Mouse (Mus musculus): Measurements from ENCODE around the gene Pank1. TPM values are rescaled to one million over a fixed set of nuclear protein-coding genes. Genes with fewer than 3 reads are reported as not detected.

Pank1 gene
- polyA plus RNA-seq, 1 experiment from 2014 or later: 5.7 TPM

- ATAC-seq (ENCODE audit: insufficient read depth, low FRiP score): no peak
- Histone ChIP-seq H3K9me3 (replicated peaks; ENCODE audit: control insufficient read depth, low read length) (no peaks in the 10 kb centered on the region), H3K9ac (ENCODE audit: low read length) (no peak overlapping the region), H3K27me3 (ENCODE audit: control insufficient read depth, insufficient read depth, low read length) (no peaks in the 10 kb centered on the region), H3K27ac (ENCODE audit: low read length) (no peak overlapping the region), H3K36me3 (ENCODE audit: control insufficient read depth, insufficient read depth, low read length) (no peaks in the 10 kb centered on the region), H3K4me3 (replicated peaks; ENCODE audit: low read length) (no peak overlapping the region), H3K4me2 (ENCODE audit: low read depth, low read length) (no peak overlapping the region), H3K4me1 (ENCODE audit: control insufficient read depth, insufficient read depth, low read length) (no peaks in the 10 kb centered on the region)
- WGBS: 90% methylated on average over 7 of the region's 7 CpGs
Observed at GRCm38 (mm10) chr19:34905424-34905823, 26.2 kb upstream of the Pank1 start.

DNA sequence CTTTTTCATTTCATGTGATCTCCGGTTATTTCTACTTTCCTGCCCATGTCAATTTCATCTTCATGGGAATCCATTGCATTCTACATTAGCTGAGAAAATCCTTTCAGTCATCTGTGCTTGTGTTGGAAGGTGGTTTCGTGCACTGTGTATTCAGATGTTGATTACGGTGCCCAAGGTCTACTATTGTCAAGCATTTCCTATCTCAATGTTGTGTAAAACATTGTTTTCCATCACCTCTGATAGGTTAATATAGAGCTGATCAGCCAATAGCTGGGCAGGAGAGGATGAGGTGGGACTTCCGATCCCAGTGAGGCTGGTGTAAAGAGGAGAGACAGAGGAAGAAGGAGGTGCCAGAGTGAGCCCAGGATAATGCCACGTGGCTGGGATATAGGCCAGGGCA, 24.8 kb upstream of the Pank1 start:
- H3K4me2 ChIP-seq (ENCODE audit: low read depth, low read length): no peak overlapping the region
- no peaks in the 10 kb centered on the region for H3K27me3 ChIP-seq (ENCODE audit: control insufficient read depth, insufficient read depth, low read length)
- no peak overlapping the region for H3K27ac ChIP-seq (ENCODE audit: low read length)
- no peaks in the 10 kb centered on the region for H3K36me3 ChIP-seq (ENCODE audit: control insufficient read depth, insufficient read depth, low read length)
- H3K9ac ChIP-seq (ENCODE audit: low read length): no peak overlapping the region
- ATAC-seq (ENCODE audit: insufficient read depth, low FRiP score): no peak
- WGBS: 81% methylated on average over 5 of the region's 5 CpGs
- H3K4me1 ChIP-seq (ENCODE audit: control insufficient read depth, insufficient read depth, low read length): no peaks in the 10 kb centered on the region
- H3K9me3 ChIP-seq (replicated peaks; ENCODE audit: control insufficient read depth, low read length): no peaks in the 10 kb centered on the region
- H3K4me3 ChIP-seq (replicated peaks; ENCODE audit: low read length): no peak overlapping the region

DNA sequence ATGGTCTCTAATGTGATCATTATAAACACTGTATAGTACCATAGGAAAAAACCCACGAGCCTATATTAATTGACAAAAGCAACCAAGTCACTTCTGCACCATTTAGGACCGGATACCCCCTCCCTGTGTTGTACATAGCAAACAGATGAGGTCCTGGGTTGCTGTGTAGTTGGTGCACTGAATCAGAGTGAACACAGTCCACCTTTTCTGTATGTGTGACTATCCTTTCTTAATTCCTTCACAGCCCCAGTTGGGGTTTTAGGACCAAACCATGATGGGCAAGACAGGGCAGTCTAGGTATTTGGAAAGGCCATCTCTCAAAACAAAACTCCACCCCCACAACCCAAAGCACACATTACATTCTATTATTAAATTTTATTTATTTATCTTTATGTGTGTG, 22.5 kb upstream of the Pank1 start:
- no peaks in the 10 kb centered on the region for H3K9me3 ChIP-seq (replicated peaks; ENCODE audit: control insufficient read depth, low read length)
- H3K4me2 ChIP-seq (ENCODE audit: low read depth, low read length): no peak overlapping the region
- 78% methylated on average over 2 of the region's 2 CpGs for WGBS
- H3K9ac ChIP-seq (ENCODE audit: low read length): no peak overlapping the region
- H3K36me3 ChIP-seq (ENCODE audit: control insufficient read depth, insufficient read depth, low read length): no peaks in the 10 kb centered on the region
- no peak overlapping the region for H3K4me3 ChIP-seq (replicated peaks; ENCODE audit: low read length)
- no peak overlapping the region for H3K27ac ChIP-seq (ENCODE audit: low read length)
- no peaks in the 10 kb centered on the region for H3K4me1 ChIP-seq (ENCODE audit: control insufficient read depth, insufficient read depth, low read length)
- no peak for ATAC-seq (ENCODE audit: insufficient read depth, low FRiP score)
- no peaks in the 10 kb centered on the region for H3K27me3 ChIP-seq (ENCODE audit: control insufficient read depth, insufficient read depth, low read length)

DNA sequence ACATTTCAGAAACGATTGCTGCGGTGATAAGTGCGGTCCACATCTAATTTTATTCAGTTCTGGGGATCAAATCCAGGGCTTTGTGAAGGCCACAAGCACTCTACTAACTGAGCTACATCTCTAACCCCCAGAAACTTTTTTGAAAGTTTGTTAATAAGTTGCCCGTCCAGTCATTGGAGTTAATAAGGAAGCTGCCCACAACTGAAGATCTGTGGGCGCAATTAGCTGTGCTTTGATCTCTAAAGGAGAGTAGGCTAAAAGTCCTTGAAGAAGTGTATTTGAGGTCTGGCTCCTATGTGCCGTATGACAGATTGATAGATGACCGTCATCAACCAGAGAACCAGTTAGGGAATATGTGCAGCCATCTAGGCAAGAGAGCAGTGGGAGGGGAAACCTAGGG, 22.0 kb upstream of the Pank1 start:
- no peaks in the 10 kb centered on the region for H3K4me1 ChIP-seq (ENCODE audit: control insufficient read depth, insufficient read depth, low read length)
- no peak for ATAC-seq (ENCODE audit: insufficient read depth, low FRiP score)
- H3K27ac ChIP-seq (ENCODE audit: low read length): no peak overlapping the region
- H3K9ac ChIP-seq (ENCODE audit: low read length): no peak overlapping the region
- WGBS: 89% methylated on average over 7 of the region's 7 CpGs
- no peak overlapping the region for H3K4me2 ChIP-seq (ENCODE audit: low read depth, low read length)
- no peaks in the 10 kb centered on the region for H3K36me3 ChIP-seq (ENCODE audit: control insufficient read depth, insufficient read depth, low read length)
- H3K4me3 ChIP-seq (replicated peaks; ENCODE audit: low read length): no peak overlapping the region
- H3K9me3 ChIP-seq (replicated peaks; ENCODE audit: control insufficient read depth, low read length): no peaks in the 10 kb centered on the region
- H3K27me3 ChIP-seq (ENCODE audit: control insufficient read depth, insufficient read depth, low read length): no peaks in the 10 kb centered on the region

GRCm38 (mm10) chr19:34898941-34899340, 19.7 kb upstream of the Pank1 start:
- Histone ChIP-seq H3K27ac (ENCODE audit: low read length) (no peak overlapping the region), H3K4me1 (ENCODE audit: control insufficient read depth, insufficient read depth, low read length) (no peaks in the 10 kb centered on the region), H3K4me3 (replicated peaks; ENCODE audit: low read length) (no peak overlapping the region), H3K36me3 (ENCODE audit: control insufficient read depth, insufficient read depth, low read length) (no peaks in the 10 kb centered on the region), H3K27me3 (ENCODE audit: control insufficient read depth, insufficient read depth, low read length) (no peaks in the 10 kb centered on the region), H3K9ac (ENCODE audit: low read length) (no peak overlapping the region), H3K4me2 (ENCODE audit: low read depth, low read length) (no peak overlapping the region), H3K9me3 (replicated peaks; ENCODE audit: control insufficient read depth, low read length) (no peaks in the 10 kb centered on the region)
- no peak for ATAC-seq (ENCODE audit: insufficient read depth, low FRiP score)
- 80% methylated on average over 4 of the region's 4 CpGs for WGBS

DNA sequence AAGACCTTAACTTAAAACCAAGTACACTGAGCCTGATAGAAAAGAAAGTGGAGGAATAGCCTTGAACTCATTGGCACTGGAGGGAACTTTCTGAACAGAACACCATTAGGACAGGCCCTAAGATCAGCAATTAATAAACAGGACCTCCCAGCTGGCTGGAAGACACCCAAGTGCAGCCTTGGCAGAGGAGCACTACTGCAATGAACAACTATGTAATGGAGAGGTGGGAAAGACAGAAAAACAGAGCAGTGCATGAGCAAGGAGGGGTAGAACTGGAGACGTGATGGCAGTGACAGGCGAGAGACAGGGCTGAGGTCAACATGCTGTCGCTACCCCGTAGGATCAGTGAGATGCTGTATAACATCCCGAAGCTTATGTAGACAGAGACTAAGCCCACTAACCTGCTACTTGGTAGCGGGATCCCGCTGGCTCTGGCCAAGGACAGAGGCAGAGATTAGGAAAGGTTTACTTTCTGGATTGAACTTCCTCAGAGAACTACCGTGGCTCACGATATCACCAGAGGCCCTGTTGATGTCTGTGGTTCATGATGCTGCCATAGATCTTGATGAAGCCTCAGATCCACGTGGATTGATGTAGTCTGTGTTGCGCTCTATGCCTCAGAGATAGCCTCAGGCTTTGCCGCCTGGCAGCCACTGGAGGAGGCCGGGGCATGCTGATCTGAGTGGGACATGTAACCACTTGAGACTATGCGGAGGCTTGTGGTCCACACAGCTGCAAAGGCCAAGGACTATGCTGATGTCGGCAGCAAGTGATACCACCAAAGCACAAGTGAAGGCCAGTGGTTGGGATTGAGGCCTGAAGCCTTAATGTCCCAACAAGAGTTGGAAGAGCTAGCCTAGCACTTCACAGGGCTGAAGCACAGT, 18.1 kb upstream of the Pank1 start:
- Histone ChIP-seq H3K36me3 (ENCODE audit: control insufficient read depth, insufficient read depth, low read length) (no peaks in the 10 kb centered on the region), H3K27me3 (ENCODE audit: control insufficient read depth, insufficient read depth, low read length) (no peaks in the 10 kb centered on the region), H3K9me3 (replicated peaks; ENCODE audit: control insufficient read depth, low read length) (no peaks in the 10 kb centered on the region), H3K4me1 (ENCODE audit: control insufficient read depth, insufficient read depth, low read length) (no peaks in the 10 kb centered on the region), H3K4me3 (replicated peaks; ENCODE audit: low read length) (no peak overlapping the region), H3K27ac (ENCODE audit: low read length) (no peak overlapping the region), H3K9ac (ENCODE audit: low read length) (no peak overlapping the region), H3K4me2 (ENCODE audit: low read depth, low read length) (no peak overlapping the region)
- WGBS: 83% methylated on average over 15 of the region's 15 CpGs
- ATAC-seq (ENCODE audit: insufficient read depth, low FRiP score): no peak

GRCm38 (mm10) chr19:34895082-34895481, 15.8 kb upstream of the Pank1 start:
- 74% methylated on average over 4 of the region's 4 CpGs for WGBS
- H3K4me2 ChIP-seq (ENCODE audit: low read depth, low read length): no peak overlapping the region
- no peak overlapping the region for H3K4me3 ChIP-seq (replicated peaks; ENCODE audit: low read length)
- H3K9ac ChIP-seq (ENCODE audit: low read length): no peak overlapping the region
- no peaks in the 10 kb centered on the region for H3K4me1 ChIP-seq (ENCODE audit: control insufficient read depth, insufficient read depth, low read length)
- no peaks in the 10 kb centered on the region for H3K9me3 ChIP-seq (replicated peaks; ENCODE audit: control insufficient read depth, low read length)
- H3K27me3 ChIP-seq (ENCODE audit: control insufficient read depth, insufficient read depth, low read length): no peaks in the 10 kb centered on the region
- ATAC-seq (ENCODE audit: insufficient read depth, low FRiP score): no peak
- no peak overlapping the region for H3K27ac ChIP-seq (ENCODE audit: low read length)
- no peaks in the 10 kb centered on the region for H3K36me3 ChIP-seq (ENCODE audit: control insufficient read depth, insufficient read depth, low read length)

DNA sequence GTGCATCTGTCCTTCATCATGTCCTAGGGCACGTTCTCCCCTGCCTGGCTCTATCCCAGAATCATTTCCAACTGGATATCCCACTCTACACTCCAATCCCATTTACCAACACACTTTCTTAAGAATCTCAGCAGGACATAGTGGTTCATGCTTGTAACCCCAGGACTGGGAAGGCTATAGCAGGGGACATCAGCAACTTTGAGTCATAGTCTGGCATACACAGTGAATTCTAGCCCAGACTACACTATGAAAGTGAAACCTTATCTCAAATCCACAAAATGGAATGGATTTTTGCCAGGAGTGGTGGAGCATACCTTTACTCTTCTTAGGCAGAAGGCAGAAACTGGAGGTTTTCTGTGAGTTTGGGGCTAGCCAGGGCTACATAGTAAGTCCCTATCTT, 12.3 kb upstream of the Pank1 start:
- Histone ChIP-seq H3K4me1 (ENCODE audit: control insufficient read depth, insufficient read depth, low read length) (no peaks in the 10 kb centered on the region), H3K4me2 (ENCODE audit: low read depth, low read length) (no peak overlapping the region), H3K4me3 (replicated peaks; ENCODE audit: low read length) (no peak overlapping the region), H3K27ac (ENCODE audit: low read length) (no peak overlapping the region), H3K36me3 (ENCODE audit: control insufficient read depth, insufficient read depth, low read length) (no peaks in the 10 kb centered on the region), H3K9me3 (replicated peaks; ENCODE audit: control insufficient read depth, low read length) (no peaks in the 10 kb centered on the region), H3K27me3 (ENCODE audit: control insufficient read depth, insufficient read depth, low read length) (no peaks in the 10 kb centered on the region), H3K9ac (ENCODE audit: low read length) (no peak overlapping the region)
- 79% methylated on average over 1 of the region's 1 CpGs for WGBS
- ATAC-seq (ENCODE audit: insufficient read depth, low FRiP score): no peak

GRCm38 (mm10) chr19:34890981-34891380, 11.7 kb upstream of the Pank1 start:
- Histone ChIP-seq H3K27ac (ENCODE audit: low read length) (no peak overlapping the region), H3K4me1 (ENCODE audit: control insufficient read depth, insufficient read depth, low read length) (no peaks in the 10 kb centered on the region), H3K36me3 (ENCODE audit: control insufficient read depth, insufficient read depth, low read length) (no peaks in the 10 kb centered on the region), H3K4me2 (ENCODE audit: low read depth, low read length) (no peak overlapping the region), H3K9ac (ENCODE audit: low read length) (no peak overlapping the region), H3K9me3 (replicated peaks; ENCODE audit: control insufficient read depth, low read length) (no peaks in the 10 kb centered on the region), H3K27me3 (ENCODE audit: control insufficient read depth, insufficient read depth, low read length) (no peaks in the 10 kb centered on the region), H3K4me3 (replicated peaks; ENCODE audit: low read length) (no peak overlapping the region)
- no peak for ATAC-seq (ENCODE audit: insufficient read depth, low FRiP score)
- 50% methylated on average over 3 of the region's 3 CpGs for WGBS
